In the genomic region with DNA sequence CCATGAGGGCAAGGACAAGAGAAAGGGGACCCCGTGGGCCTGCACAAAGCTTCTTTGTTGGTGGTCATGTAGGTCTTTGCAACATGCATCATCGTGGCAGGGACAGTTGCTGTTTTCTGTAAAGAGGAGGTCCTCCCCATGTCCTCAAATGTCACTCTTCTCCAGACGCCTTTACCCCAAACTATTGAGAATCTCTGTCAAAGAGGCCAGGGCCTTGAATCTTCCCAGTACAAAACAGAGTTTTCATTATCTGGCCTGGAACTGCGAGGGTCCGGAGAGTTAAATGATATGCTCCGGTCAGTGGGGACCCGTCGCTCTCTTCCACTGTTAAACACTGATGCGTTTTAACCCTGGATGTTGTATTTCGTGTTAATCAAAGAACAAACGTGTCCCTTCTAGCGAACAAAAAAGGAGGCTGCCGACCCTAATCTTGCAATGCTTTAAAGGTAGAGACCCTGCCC, we compare ENCODE assay signal across 9 mouse cellular contexts. TPM values are rescaled to one million over a fixed set of nuclear protein-coding genes. Genes with fewer than 3 reads are reported as not detected.
DNase-seq lines count a peak whose midpoint lies in the region; ATAC-seq and TF ChIP-seq lines count a peak whose summit lies in the region.
"Had no signal": no experiment of that assay in that cellular context is flagged by ENCODE, and none has a peak within 500 bp of the region (broad histone marks: within the 10 kb centered on the region; RNA-seq: fewer than 3 reads in every experiment).

No protein-coding gene starts in this region.

- no peak overlapping the region for H3K27ac ChIP-seq in kidney, embryonic 15.5 days
- H3K27ac ChIP-seq in embryonic facial prominence, embryonic 14.5 days (replicated peaks; ENCODE audit: low read depth, low read length): no peak overlapping the region
- H3K27ac ChIP-seq in hindbrain, embryonic 16.5 days (ENCODE audit: low read depth, low read length): peak overlapping the region; percentile 83
- H3K27ac ChIP-seq in midbrain, postnatal 0 days (ENCODE audit: low read depth, low read length): peak overlapping the region; percentile 89; the same call in 1 of the 2 replicates

- H3K4me2 ChIP-seq in kidney, embryonic 15.5 days: peak overlapping the region; percentile 98
- H3K4me2 ChIP-seq in embryonic facial prominence, embryonic 14.5 days (ENCODE audit: low read depth, low read length): peak overlapping the region; percentile 95
- H3K4me2 ChIP-seq in hindbrain, embryonic 16.5 days (ENCODE audit: low read length): peak overlapping the region; percentile 76
- H3K4me2 ChIP-seq in midbrain, postnatal 0 days (ENCODE audit: low read depth, low read length, poor library complexity, severe bottlenecking): peak overlapping the region; percentile 80

- H3K27me3 ChIP-seq in kidney, embryonic 15.5 days: peaks cover 45% of the 10 kb centered on the region
- H3K27me3 ChIP-seq in embryonic facial prominence, embryonic 14.5 days (replicated peaks; ENCODE audit: control insufficient read depth, insufficient read depth, low read length): peaks cover 44% of the 10 kb centered on the region
- no peaks in the 10 kb centered on the region for H3K27me3 ChIP-seq in hindbrain, embryonic 16.5 days (replicated peaks; ENCODE audit: control insufficient read depth, insufficient read depth, low read length)
- H3K27me3 ChIP-seq in midbrain, postnatal 0 days (ENCODE audit: insufficient read depth, low read length): no peaks in the 10 kb centered on the region

- TF ChIP-seq CTCF in midbrain, postnatal 0 days (IDR thresholded peaks at IDR 0.05): no peak

- no peaks in the 10 kb centered on the region for H3K9me3 ChIP-seq in kidney, embryonic 15.5 days (replicated peaks)
- H3K9me3 ChIP-seq in embryonic facial prominence, embryonic 14.5 days (ENCODE audit: control insufficient read depth, low read length): peaks cover 6% of the 10 kb centered on the region; the same call in 1 of the 2 replicates
- H3K9me3 ChIP-seq in hindbrain, embryonic 16.5 days (ENCODE audit: control insufficient read depth, low read length): no peaks in the 10 kb centered on the region
- H3K9me3 ChIP-seq in midbrain, postnatal 0 days (ENCODE audit: low read length): no peaks in the 10 kb centered on the region

- H3K4me1 ChIP-seq in kidney, embryonic 15.5 days: peaks cover 30% of the 10 kb centered on the region
- 0 out of 2 replicates have a peak, but pooled peaks cover 4% of the 10 kb centered on the region for H3K4me1 ChIP-seq in embryonic facial prominence, embryonic 14.5 days (ENCODE audit: control insufficient read depth, insufficient read depth, low read length)
- peaks cover 27% of the 10 kb centered on the region for H3K4me1 ChIP-seq in hindbrain, embryonic 16.5 days (ENCODE audit: control insufficient read depth, insufficient read depth, low read depth, low read length)
- 0 out of 2 replicates have a peak, but pooled peaks cover 9% of the 10 kb centered on the region for H3K4me1 ChIP-seq in midbrain, postnatal 0 days (ENCODE audit: insufficient read depth, low read length)

- no peak for DNase-seq in kidney, postnatal 10 days
- DNase-seq in embryonic facial prominence, embryonic 14.5 days (ENCODE audit: low spot score): no peak
- DNase-seq in midbrain, postnatal 0 days (ENCODE audit: low spot score): peak; percentile 18
- no peak for DNase-seq in layer of hippocampus, adult 8-10 months (ENCODE audit: low spot score in 2 of 2)
- DNase-seq in T-cell, adult 2 months (ENCODE audit: low spot score): no peak
- DNase-seq in thymus, postnatal 0 days (ENCODE audit: low spot score): no peak

- H3K4me3 ChIP-seq in kidney, embryonic 15.5 days (replicated peaks): peak overlapping the region; percentile 31
- peak overlapping the region; percentile 35 for H3K4me3 ChIP-seq in embryonic facial prominence, embryonic 14.5 days (ENCODE audit: low read depth, low read length)
- H3K4me3 ChIP-seq in hindbrain, embryonic 16.5 days (ENCODE audit: low read length): peak overlapping the region; percentile 36
- peak overlapping the region; percentile 39; the same call in 1 of the 2 replicates for H3K4me3 ChIP-seq in midbrain, postnatal 0 days (ENCODE audit: low read depth, low read length)

- 19% methylated on average over 13 of the region's 13 CpGs for WGBS in kidney, embryonic 15.5 days
- WGBS in embryonic facial prominence, embryonic 14.5 days: 18% methylated on average over 13 of the region's 13 CpGs
- 13% methylated on average over 13 of the region's 13 CpGs for WGBS in hindbrain, embryonic 16.5 days
- 11% methylated on average over 13 of the region's 13 CpGs for WGBS in midbrain, postnatal 0 days

- ATAC-seq in kidney, embryonic 15.5 days (replicated peaks; ENCODE audit: low FRiP score): no peak
- no peak for ATAC-seq in embryonic facial prominence, embryonic 14.5 days (ENCODE audit: low read depth)
- no peak for ATAC-seq in hindbrain, embryonic 16.5 days
- ATAC-seq in midbrain, postnatal 0 days (ENCODE audit: low FRiP score): no peak

- 0 out of 2 replicates have a peak overlapping the region, but pooled peaks have one; percentile 29 for H3K9ac ChIP-seq in kidney, embryonic 15.5 days
- H3K9ac ChIP-seq in embryonic facial prominence, embryonic 14.5 days (ENCODE audit: low read depth, low read length): no peak overlapping the region
- H3K9ac ChIP-seq in hindbrain, embryonic 16.5 days (ENCODE audit: low read depth, low read length): peak overlapping the region; percentile 67
- H3K9ac ChIP-seq in midbrain, postnatal 0 days (replicated peaks; ENCODE audit: low read length, poor library complexity, severe bottlenecking): peak overlapping the region; percentile 71

- H3K36me3 ChIP-seq in kidney, embryonic 15.5 days: no peaks in the 10 kb centered on the region
- H3K36me3 ChIP-seq in embryonic facial prominence, embryonic 14.5 days (ENCODE audit: control insufficient read depth, insufficient read depth, low read length): no peaks in the 10 kb centered on the region
- no peaks in the 10 kb centered on the region for H3K36me3 ChIP-seq in hindbrain, embryonic 16.5 days (ENCODE audit: control insufficient read depth, insufficient read depth, low read length)
- H3K36me3 ChIP-seq in midbrain, postnatal 0 days (ENCODE audit: insufficient read depth, low read length): no peaks in the 10 kb centered on the region

RNA-seq across cellular contexts. Expression of a gene that starts 0.9 kb away (rescaled TPM):
- polyA plus RNA-seq in kidney, embryonic 15.5 days (2015; fragmentation: Nextera tagmentation; extraction: Ambion mirVana): 0.62 and 0.86 TPM in 2 replicates
- polyA plus RNA-seq in embryonic facial prominence, embryonic 14.5 days (2014; fragmentation: Nextera tagmentation; extraction: Ambion mirVana): 0.59 and 0.70 TPM in 2 replicates
- 4.1 and 5.2 TPM in 2 replicates for polyA plus RNA-seq in hindbrain, embryonic 16.5 days (2015; fragmentation: Nextera tagmentation; extraction: Ambion mirVana)
- 2.1 and 3.2 TPM in 2 replicates for total RNA-seq in midbrain, postnatal 0 days (2014; rRNA removed)
- polyA plus RNA-seq in midbrain, postnatal 0 days (2015; fragmentation: Nextera tagmentation; extraction: Ambion mirVana): 2.5 and 3.9 TPM in 2 replicates
- total RNA-seq in layer of hippocampus, adult 8-10 months (2022): 10 to 100 TPM; 17.5 to 25.7 (median 21.0) TPM
- 2.7 and 3.1 TPM in 2 replicates for polyA plus RNA-seq in thymus, postnatal 0 days (2015; fragmentation: Nextera tagmentation; extraction: Ambion mirVana)

RNA-seq across cellular contexts. Expression of a gene that starts 13.7 kb away (rescaled TPM):
- polyA plus RNA-seq in kidney, embryonic 15.5 days (2015; fragmentation: Nextera tagmentation; extraction: Ambion mirVana): 89.6 and 93.8 TPM in 2 replicates
- 93.5 and 94.0 TPM in 2 replicates for polyA plus RNA-seq in embryonic facial prominence, embryonic 14.5 days (2014; fragmentation: Nextera tagmentation; extraction: Ambion mirVana)
- 128 and 132 TPM in 2 replicates for polyA plus RNA-seq in hindbrain, embryonic 16.5 days (2015; fragmentation: Nextera tagmentation; extraction: Ambion mirVana)
- 95.0 and 98.0 TPM in 2 replicates for total RNA-seq in midbrain, postnatal 0 days (2014; rRNA removed)
- polyA plus RNA-seq in midbrain, postnatal 0 days (2015; fragmentation: Nextera tagmentation; extraction: Ambion mirVana): 139 and 143 TPM in 2 replicates
- total RNA-seq in layer of hippocampus, adult 8-10 months (2022): 10 to 100 TPM; 33.1 to 40.9 (median 36.7) TPM
- polyA plus RNA-seq in thymus, postnatal 0 days (2015; fragmentation: Nextera tagmentation; extraction: Ambion mirVana): 92.1 and 95.1 TPM in 2 replicates

RNA-seq across cellular contexts. Expression of a gene that starts 13.7 kb away (rescaled TPM):
- 110 and 121 TPM in 2 replicates for polyA plus RNA-seq in kidney, embryonic 15.5 days (2015; fragmentation: Nextera tagmentation; extraction: Ambion mirVana)
- 96.3 and 109 TPM in 2 replicates for polyA plus RNA-seq in embryonic facial prominence, embryonic 14.5 days (2014; fragmentation: Nextera tagmentation; extraction: Ambion mirVana)
- polyA plus RNA-seq in hindbrain, embryonic 16.5 days (2015; fragmentation: Nextera tagmentation; extraction: Ambion mirVana): 91.7 and 95.0 TPM in 2 replicates
- 25.9 and 31.5 TPM in 2 replicates for total RNA-seq in midbrain, postnatal 0 days (2014; rRNA removed)
- 65.7 and 73.2 TPM in 2 replicates for polyA plus RNA-seq in midbrain, postnatal 0 days (2015; fragmentation: Nextera tagmentation; extraction: Ambion mirVana)
- 10 to 100 TPM; 45.7 to 50.2 (median 48.6) TPM for total RNA-seq in layer of hippocampus, adult 8-10 months (2022)
- polyA plus RNA-seq in thymus, postnatal 0 days (2015; fragmentation: Nextera tagmentation; extraction: Ambion mirVana): 80.6 and 93.3 TPM in 2 replicates

RNA-seq across cellular contexts. Expression of a gene that starts 56.0 kb away (rescaled TPM):
- polyA plus RNA-seq in kidney, embryonic 15.5 days (2015; fragmentation: Nextera tagmentation; extraction: Ambion mirVana): 0.39 and 0.40 TPM in 2 replicates
- 2.1 and 3.1 TPM in 2 replicates for polyA plus RNA-seq in embryonic facial prominence, embryonic 14.5 days (2014; fragmentation: Nextera tagmentation; extraction: Ambion mirVana)
- polyA plus RNA-seq in hindbrain, embryonic 16.5 days (2015; fragmentation: Nextera tagmentation; extraction: Ambion mirVana): 0.29 and 0.42 TPM in 2 replicates
- 0.19 and 0.22 TPM in 2 replicates for total RNA-seq in midbrain, postnatal 0 days (2014; rRNA removed)
- 0.25 and 0.27 TPM in 2 replicates for polyA plus RNA-seq in midbrain, postnatal 0 days (2015; fragmentation: Nextera tagmentation; extraction: Ambion mirVana)
- under 1 TPM in 3 of 4 experiments, not detected in 1; 0.24 to 0.61 (median 0.45) TPM for total RNA-seq in layer of hippocampus, adult 8-10 months (2022)
- 0.10 and 0.13 TPM in 2 replicates for polyA plus RNA-seq in thymus, postnatal 0 days (2015; fragmentation: Nextera tagmentation; extraction: Ambion mirVana)
- total RNA-seq: MEL had no signal

Comparison
In these comparisons a context has a peak if more than half of its experiments do, and no peak if none do; other contexts are left out.
1. H3K27ac ChIP-seq: peak in hindbrain, embryonic 16.5 days (single experiment) and midbrain, postnatal 0 days (single experiment); none in kidney, embryonic 15.5 days (single experiment) and embryonic facial prominence, embryonic 14.5 days (single experiment).
2. Peak in every context shown above with its lines, with median percentiles within 50 percentile points of each other: H3K4me2 ChIP-seq and H3K4me3 ChIP-seq.